Mouse (Mus musculus): Measurements from ENCODE around the gene Mrtfa.

- TF ChIP-seq CTCF (IDR thresholded peaks at IDR 0.05; ENCODE audit: borderline replicate concordance, extremely low read depth, insufficient read depth, insufficient read length): no peak
- TF ChIP-seq POLR2A (IDR thresholded peaks at IDR 0.05; ENCODE audit: borderline replicate concordance, extremely low read depth, insufficient read depth, insufficient read length, poor library complexity, severe bottlenecking): no peak
These were observed 178.2 kb downstream of the Mrtfa start for GRCm38 (mm10) chr15:81012359-81012758.
